Mouse (Mus musculus) ES-Bruce4 (cell line): ENCODE measurements around the gene Setd7.

Experiments
- CTCF ChIP-seq: IDR thresholded peaks from one replicate; pipeline ENCODE4 v1.8.1; 2011; ENCODE audit warnings: low read depth, low read length
- EP300 ChIP-seq: IDR thresholded peaks from 2 replicates; pipeline ENCODE4 v1.6.1; 2011; ENCODE audit warnings: low read depth, low read length; ENCODE audit not compliant: insufficient read depth
- POLR2A ChIP-seq: IDR thresholded peaks from one replicate; pipeline ENCODE4 v1.8.1; 2011; ENCODE audit warnings: low read length; ENCODE audit not compliant: insufficient read depth

DNA sequence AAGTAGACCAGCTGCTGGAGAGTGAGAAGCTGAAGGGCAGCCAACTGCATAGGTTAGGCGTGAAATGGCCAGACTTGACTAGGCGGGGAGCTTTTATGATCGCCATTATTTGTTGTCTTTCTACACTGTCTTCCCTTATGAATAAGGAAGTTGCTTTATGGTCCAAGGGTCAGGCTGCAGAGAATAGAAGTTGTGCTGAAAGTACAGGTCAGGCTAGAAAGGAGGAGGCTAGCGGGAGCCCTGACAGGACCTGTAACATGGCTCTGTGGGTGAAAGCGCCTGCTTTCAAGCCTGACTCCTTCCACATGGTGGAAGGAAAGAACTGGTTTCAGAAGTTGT, 28.4 kb downstream of the Setd7 start:
- no peak for TF ChIP-seq EP300
- no peak for TF ChIP-seq CTCF
- no peak for TF ChIP-seq POLR2A
